Mouse (Mus musculus) intestine, postnatal 0 days (tissue): ENCODE results near the gene Atxn1. TPM values are rescaled to one million over a fixed set of nuclear protein-coding genes. Genes with fewer than 3 reads are reported as not detected.

Source experiments
- ATAC-seq: fragments of 200-750 bp; cut with Nextera tagmentation; 2 replicates; pipeline ENCODE4 v1.8.0; 2017; ENCODE audit warnings: mild to moderate bottlenecking, moderate TSS enrichment, moderate library complexity
- H3K27ac ChIP-seq: fragments of 300-500 bp; sonication (generic); 2 replicates; pipeline ENCODE4 v1.5.1; 2014; ENCODE audit warnings: mild to moderate bottlenecking, low read depth, low read length, moderate library complexity
- H3K27me3 ChIP-seq: fragments of 300-500 bp; sonication (generic); replicated peaks from 2 replicates; pipeline ENCODE4 v1.6.1; 2014; ENCODE audit warnings: low read length, mixed read lengths; ENCODE audit not compliant: control insufficient read depth, insufficient read depth
- H3K36me3 ChIP-seq: fragments of 300-500 bp; sonication (generic); 2 replicates; pipeline ENCODE4 v1.6.1; 2014; ENCODE audit warnings: mild to moderate bottlenecking, moderate library complexity; ENCODE audit not compliant: control insufficient read depth, insufficient read depth
- H3K4me1 ChIP-seq: fragments of 300-500 bp; sonication (generic); replicated peaks from 2 replicates; pipeline ENCODE4 v1.6.1; 2014; ENCODE audit warnings: antibody characterized with exemption, low read length, mixed read lengths; ENCODE audit not compliant: control insufficient read depth, insufficient read depth
- H3K4me2 ChIP-seq: fragments of 300-500 bp; sonication (generic); replicated peaks from 2 replicates; pipeline ENCODE4 v1.6.1; 2014; ENCODE audit warnings: low read depth, mild to moderate bottlenecking, moderate library complexity
- H3K4me3 ChIP-seq: fragments of 300-500 bp; sonication (generic); 2 replicates; pipeline ENCODE4 v1.5.1; 2014; ENCODE audit warnings: low read depth, low read length
- H3K9ac ChIP-seq: fragments of 300-500 bp; sonication (generic); 2 replicates; pipeline ENCODE4 v1.6.1; 2014; ENCODE audit warnings: mild to moderate bottlenecking, low read depth, low read length
- H3K9me3 ChIP-seq: fragments of 300-500 bp; sonication (generic); 2 replicates; pipeline ENCODE4 v1.6.1; 2016; ENCODE audit warnings: mixed run types; ENCODE audit not compliant: control insufficient read depth
- CTCF ChIP-seq: sonication (generic); IDR thresholded peaks from 2 replicates; pipeline ENCODE4 v1.5.1; 2016; ENCODE audit warnings: low read depth, mild to moderate bottlenecking, control low read depth, antibody characterized with exemption, moderate library complexity
- WGBS: fragments of 180-500 bp; shearing (Covaris S2); extraction: QIAGEN DNeasy Blood & Tissue Kit; methylation state at CpG from one replicate; pipeline ENCODE4 v1.1.7; 2014; 5-methylcytosine and 5-hydroxymethylcytosine counted together
- polyA plus RNA-seq: library from polyadenylated mRNA; unstranded; fragments of >200 nt; fragmentation: Nextera tagmentation; extraction: Ambion mirVana; gene quantifications from 2 replicates; pipeline ENCODE4 v1.2.1, GENCODE M21; 2015

Gene Atxn1
- polyA plus RNA-seq, 1 experiment from 2014 or later: 6.1 TPM

DNA sequence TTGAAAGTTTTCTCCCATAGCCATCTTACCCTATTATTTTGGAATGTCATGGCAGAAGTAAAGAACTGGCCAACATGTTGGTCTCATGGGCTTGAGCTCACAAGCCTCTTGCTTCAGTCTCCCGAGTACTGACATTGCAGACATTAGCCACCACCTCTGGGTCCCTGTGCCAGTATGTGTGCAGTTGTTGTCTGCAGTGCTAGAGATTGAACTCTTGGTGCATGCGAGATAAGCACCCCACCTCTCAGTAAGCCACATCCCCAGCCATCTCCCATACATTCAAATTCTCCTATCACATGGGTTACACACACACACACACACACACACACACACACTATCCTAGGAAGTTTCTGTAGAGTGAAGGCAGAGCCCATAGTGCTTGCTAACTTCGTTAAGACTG lies 464.9 kb downstream of the Atxn1 start:
- WGBS: 87% methylated on average over 3 of the region's 3 CpGs
- Histone ChIP-seq H3K9ac (no peak overlapping the region), H3K36me3 (no peaks in the 10 kb centered on the region), H3K9me3 (no peaks in the 10 kb centered on the region), H3K4me1 (no peaks in the 10 kb centered on the region), H3K27me3 (no peaks in the 10 kb centered on the region), H3K27ac (no peak overlapping the region), H3K4me3 (no peak overlapping the region), H3K4me2 (no peak overlapping the region)
- ATAC-seq: no peak
- no peak for TF ChIP-seq CTCF
